Mouse (Mus musculus) heart, postnatal 0 days (tissue): ENCODE measurements around the gene Klhdc4.

ENCODE experiments used
- CTCF ChIP-seq: IDR thresholded peaks from 2 replicates; pipeline ENCODE4 v1.5.1; 2016; ENCODE audit warnings: antibody characterized with exemption, control low read depth, low read depth
- EP300 ChIP-seq: IDR thresholded peaks from 2 replicates; pipeline ENCODE4 v1.6.1; 2016; ENCODE audit warnings: antibody characterized with exemption, low read depth

- TF ChIP-seq CTCF, result no peak
- TF ChIP-seq EP300, result no peak
These were observed 55.5 kb downstream of the Klhdc4 start for GRCm38 (mm10) chr8:121773876-121774275.
